Mouse (Mus musculus) kidney, adult 2 months (tissue): ENCODE measurements around the gene Ehhadh.

Experiments used
- CTCF ChIP-seq: fragments of 200-500 bp; conservative IDR thresholded peaks from 2 replicates; pipeline ENCODE4 v1.5.1; 2011; ENCODE audit warnings: low read depth, mild to moderate bottlenecking, control low read depth, low read length, moderate library complexity, mixed read lengths; ENCODE audit not compliant: insufficient read depth, insufficient read length
- POLR2A ChIP-seq: fragments of 200-500 bp; IDR thresholded peaks from one replicate; pipeline ENCODE4 v1.6.1; 2011; ENCODE audit warnings: low read depth, low read length, control low read depth

- TF ChIP-seq CTCF (peak; percentile 28; the same call in 1 of the 2 replicates), POLR2A (no peak)
Observed at GRCm38 (mm10) chr16:21814861-21815668, 27.5 kb upstream of the Ehhadh start.
